Mouse (Mus musculus) midbrain, embryonic 12.5 days (tissue): ENCODE results near the gene Rsf1. TPM values are rescaled to one million over a fixed set of nuclear protein-coding genes. Genes with fewer than 3 reads are reported as not detected.

Experiments used
- ATAC-seq: fragments of 200-750 bp; cut with Nextera tagmentation; 2 replicates; pipeline ENCODE4 v1.8.0; 2017; ENCODE audit warnings: low read depth, moderate TSS enrichment, moderate library complexity; ENCODE audit not compliant: low FRiP score
- H3K27ac ChIP-seq: fragments of 300-500 bp; sonication (generic); replicated peaks from 2 replicates; pipeline ENCODE4 v1.5.1; 2016; ENCODE audit warnings: mild to moderate bottlenecking
- H3K27me3 ChIP-seq: fragments of 300-500 bp; sonication (generic); 2 replicates; pipeline ENCODE4 v1.6.1; 2016; ENCODE audit warnings: mild to moderate bottlenecking
- H3K36me3 ChIP-seq: fragments of 300-500 bp; sonication (generic); 2 replicates; pipeline ENCODE4 v1.6.1; 2016
- H3K4me1 ChIP-seq: fragments of 300-500 bp; sonication (generic); 2 replicates; pipeline ENCODE4 v1.6.1; 2016
- H3K4me2 ChIP-seq: fragments of 300-500 bp; sonication (generic); replicated peaks from 2 replicates; pipeline ENCODE4 v1.6.1; 2016; ENCODE audit warnings: mild to moderate bottlenecking, moderate library complexity
- H3K4me3 ChIP-seq: fragments of 300-500 bp; sonication (generic); 2 replicates; pipeline ENCODE4 v1.5.1; 2016; ENCODE audit warnings: mild to moderate bottlenecking
- H3K9ac ChIP-seq: fragments of 300-500 bp; sonication (generic); replicated peaks from 2 replicates; pipeline ENCODE4 v1.6.1; 2016; ENCODE audit warnings: mild to moderate bottlenecking, moderate library complexity
- H3K9me3 ChIP-seq: fragments of 300-500 bp; sonication (generic); 2 replicates; pipeline ENCODE4 v1.6.1; 2016; ENCODE audit warnings: mild to moderate bottlenecking
- WGBS: fragments of 180-500 bp; shearing (Covaris S2); methylation state at CpG from one replicate; pipeline ENCODE4 v1.1.7; 2016; 5-methylcytosine and 5-hydroxymethylcytosine counted together
- polyA plus RNA-seq: library from polyadenylated mRNA; unstranded; fragments of >200 nt; fragmentation: Nextera tagmentation; extraction: Ambion mirVana; gene quantifications from 2 replicates; pipeline ENCODE4 v1.2.1, GENCODE M21; 2016

Gene Rsf1
- polyA plus RNA-seq: 31.6 and 33.2 TPM in 2 replicates

GRCm38 (mm10) chr7:97579067-97579975, at the start of gene Rsf1, which contains the start of gene Aamdc:
Gene Rsf1 (plus strand): TSS chr7:97579889.
Gene Aamdc (minus strand): TSS chr7:97579497.
- Histone ChIP-seq H3K4me2 (peak within 1 kb of the TSS; percentile 78), H3K27me3 (no peaks in the 10 kb centered on the region), H3K4me1 (peaks cover 14% of the 10 kb centered on the region), H3K27ac (peak within 1 kb of the TSS; percentile 98), H3K36me3 (no peaks in the 10 kb centered on the region), H3K9me3 (no peaks in the 10 kb centered on the region), H3K9ac (peak within 1 kb of the TSS; percentile 99), H3K4me3 (peak within 1 kb of the TSS; percentile 88)
- ATAC-seq: peak; percentile 95
- WGBS: under 1% methylated on average over 63 of the region's 68 CpGs

- no peak overlapping the region for H3K9ac ChIP-seq
- ATAC-seq: no peak
- no peak overlapping the region for H3K4me2 ChIP-seq
- no peaks in the 10 kb centered on the region for H3K9me3 ChIP-seq
- H3K4me3 ChIP-seq: no peak overlapping the region
- H3K27ac ChIP-seq: no peak overlapping the region
- H3K36me3 ChIP-seq: peaks cover 94% of the 10 kb centered on the region
- no peaks in the 10 kb centered on the region for H3K27me3 ChIP-seq
- WGBS: 87% methylated on average over 5 of the region's 5 CpGs
- no peaks in the 10 kb centered on the region for H3K4me1 ChIP-seq
Observed at GRCm38 (mm10) chr7:97535531-97535930, 44.2 kb upstream of the Rsf1 start.

- H3K4me2 ChIP-seq: no peak overlapping the region
- ATAC-seq: no peak
- no peaks in the 10 kb centered on the region for H3K27me3 ChIP-seq
- H3K36me3 ChIP-seq: peaks cover 94% of the 10 kb centered on the region
- WGBS: 91% methylated on average over 5 of the region's 5 CpGs
- H3K9me3 ChIP-seq: no peaks in the 10 kb centered on the region
- H3K27ac ChIP-seq: no peak overlapping the region
- H3K4me3 ChIP-seq: no peak overlapping the region
- no peaks in the 10 kb centered on the region for H3K4me1 ChIP-seq
- no peak overlapping the region for H3K9ac ChIP-seq
Observed at GRCm38 (mm10) chr7:97536571-97536970, 43.1 kb upstream of the Rsf1 start.

GRCm38 (mm10) chr7:97546462-97546861, 33.2 kb upstream of the Rsf1 start:
- Histone ChIP-seq H3K4me1 (no peaks in the 10 kb centered on the region), H3K4me3 (no peak overlapping the region), H3K27me3 (no peaks in the 10 kb centered on the region), H3K4me2 (no peak overlapping the region), H3K27ac (no peak overlapping the region), H3K9ac (no peak overlapping the region), H3K9me3 (no peaks in the 10 kb centered on the region; the same call in 1 of the 2 replicates), H3K36me3 (peaks cover 24% of the 10 kb centered on the region)
- 76% methylated on average over 2 of the region's 2 CpGs for WGBS
- ATAC-seq: no peak

- ATAC-seq: no peak
- Histone ChIP-seq H3K36me3 (no peaks in the 10 kb centered on the region), H3K9me3 (no peaks in the 10 kb centered on the region), H3K4me1 (no peaks in the 10 kb centered on the region), H3K4me3 (no peak overlapping the region), H3K9ac (no peak overlapping the region), H3K27ac (no peak overlapping the region), H3K4me2 (no peak overlapping the region), H3K27me3 (no peaks in the 10 kb centered on the region)
- 91% methylated on average over 10 of the region's 10 CpGs for WGBS
Observed at GRCm38 (mm10) chr7:97549301-97549700, 30.4 kb upstream of the Rsf1 start.

GRCm38 (mm10) chr7:97550673-97551072, 29.0 kb upstream of the Rsf1 start:
- no peaks in the 10 kb centered on the region for H3K9me3 ChIP-seq
- H3K4me3 ChIP-seq: no peak overlapping the region
- H3K27me3 ChIP-seq: no peaks in the 10 kb centered on the region
- WGBS: 89% methylated on average over 9 of the region's 9 CpGs
- no peak overlapping the region for H3K4me2 ChIP-seq
- H3K9ac ChIP-seq: no peak overlapping the region
- no peak overlapping the region for H3K27ac ChIP-seq
- no peak for ATAC-seq
- no peaks in the 10 kb centered on the region for H3K36me3 ChIP-seq
- no peaks in the 10 kb centered on the region for H3K4me1 ChIP-seq

- no peak overlapping the region for H3K4me3 ChIP-seq
- ATAC-seq: no peak
- no peaks in the 10 kb centered on the region for H3K4me1 ChIP-seq
- H3K36me3 ChIP-seq: 0 out of 2 replicates have a peak, but pooled peaks cover 3% of the 10 kb centered on the region
- H3K9me3 ChIP-seq: no peaks in the 10 kb centered on the region
- WGBS: 90% methylated on average over 2 of the region's 2 CpGs
- H3K27me3 ChIP-seq: no peaks in the 10 kb centered on the region
- H3K27ac ChIP-seq: no peak overlapping the region
- H3K4me2 ChIP-seq: no peak overlapping the region
- no peak overlapping the region for H3K9ac ChIP-seq
Observed at GRCm38 (mm10) chr7:97563576-97563975, 16.1 kb upstream of the Rsf1 start.

GRCm38 (mm10) chr7:97569372-97569771, 10.3 kb upstream of the Rsf1 start:
- H3K9ac ChIP-seq: no peak overlapping the region
- H3K27me3 ChIP-seq: no peaks in the 10 kb centered on the region
- WGBS: 86% methylated on average over 4 of the region's 4 CpGs
- ATAC-seq: no peak
- H3K4me3 ChIP-seq: no peak overlapping the region
- H3K36me3 ChIP-seq: 0 out of 2 replicates have a peak, but pooled peaks cover 3% of the 10 kb centered on the region
- no peaks in the 10 kb centered on the region for H3K9me3 ChIP-seq
- H3K4me1 ChIP-seq: no peaks in the 10 kb centered on the region
- H3K27ac ChIP-seq: no peak overlapping the region
- no peak overlapping the region for H3K4me2 ChIP-seq

- Histone ChIP-seq H3K27me3 (no peaks in the 10 kb centered on the region), H3K27ac (no peak overlapping the region), H3K9me3 (no peaks in the 10 kb centered on the region), H3K4me2 (no peak overlapping the region), H3K9ac (no peak overlapping the region), H3K4me3 (no peak overlapping the region), H3K36me3 (0 out of 2 replicates have a peak, but pooled peaks cover 3% of the 10 kb centered on the region), H3K4me1 (no peaks in the 10 kb centered on the region)
- no peak for ATAC-seq
- WGBS: 91% methylated on average over 1 of the region's 1 CpGs
Observed at GRCm38 (mm10) chr7:97570389-97570788, 9.3 kb upstream of the Rsf1 start.

- Histone ChIP-seq H3K4me2 (peak overlapping the region; percentile 78), H3K9ac (peak overlapping the region; percentile 99), H3K27ac (peak overlapping the region; percentile 98), H3K9me3 (no peaks in the 10 kb centered on the region), H3K4me1 (peaks cover 14% of the 10 kb centered on the region), H3K36me3 (no peaks in the 10 kb centered on the region), H3K4me3 (peak overlapping the region; percentile 88), H3K27me3 (no peaks in the 10 kb centered on the region)
- ATAC-seq: no peak
- WGBS: 32% methylated on average over 8 of the region's 8 CpGs
Observed at GRCm38 (mm10) chr7:97578361-97579066, 1.2 kb upstream of the Rsf1 start.

- Histone ChIP-seq H3K4me1 (peaks cover 14% of the 10 kb centered on the region), H3K27me3 (no peaks in the 10 kb centered on the region), H3K36me3 (no peaks in the 10 kb centered on the region), H3K27ac (peak overlapping the region; percentile 98), H3K9ac (peak overlapping the region; percentile 99), H3K9me3 (no peaks in the 10 kb centered on the region), H3K4me2 (peak overlapping the region; percentile 78), H3K4me3 (peak overlapping the region; percentile 88)
- ATAC-seq: peak; percentile 44
- WGBS: under 1% methylated on average over 53 of the region's 65 CpGs
Observed at GRCm38 (mm10) chr7:97579976-97580842, 520 bp downstream of the Rsf1 start.
